Mouse (Mus musculus): ENCODE data around the gene H2afb1.
"Not testable (repeated sequence)": the region's sequence is repeated elsewhere in the genome, so short reads cannot be mapped to it uniquely, and the experiment has no call there.

Gene H2afb1

GRCm38 (mm10) chrX:117014457-117014856 lies at the start of gene H2afb1:
H2afb1 (plus strand) TSS chrX:117014757.
- not testable (repeated sequence) for DNase-seq

- no peak for DNase-seq
These were observed 21.5 kb downstream of the H2afb1 start for GRCm38 (mm10) chrX:117036085-117036484.
